Mouse (Mus musculus) hematopoietic stem cell, adult 5-6 weeks (primary cell): ENCODE measurements around the gene Acot13. TPM values are rescaled to one million over a fixed set of nuclear protein-coding genes. Genes with fewer than 3 reads are reported as not detected.

Experiments
- ATAC-seq, 2 experiments: fragments of 125-278 bp in 1 of 2; replicated peaks in 1 of 2; 2 replicates each; pipeline ENCODE4 v1.8.0; 2016 to 2017; ENCODE audit warnings: inconsistent platforms in 2 of 2, mild to moderate bottlenecking in 2 of 2, moderate number of reproducible peaks in 2 of 2, low read depth in 1 of 2, moderate TSS enrichment in 1 of 2; ENCODE audit not compliant: low FRiP score in 2 of 2, poor library complexity in 2 of 2, severe bottlenecking in 2 of 2, insufficient read depth in 1 of 2, low TSS enrichment in 1 of 2
- total RNA-seq: library from RNA; stranded (forward); fragments of 172-1452, 232-1000 nt; gene quantifications from 2 replicates; pipeline ENCODE4 v1.2.3, GENCODE M21; 2017

Gene Acot13
- total RNA-seq = 41.8 and 85.7 TPM in 2 replicates

DNA sequence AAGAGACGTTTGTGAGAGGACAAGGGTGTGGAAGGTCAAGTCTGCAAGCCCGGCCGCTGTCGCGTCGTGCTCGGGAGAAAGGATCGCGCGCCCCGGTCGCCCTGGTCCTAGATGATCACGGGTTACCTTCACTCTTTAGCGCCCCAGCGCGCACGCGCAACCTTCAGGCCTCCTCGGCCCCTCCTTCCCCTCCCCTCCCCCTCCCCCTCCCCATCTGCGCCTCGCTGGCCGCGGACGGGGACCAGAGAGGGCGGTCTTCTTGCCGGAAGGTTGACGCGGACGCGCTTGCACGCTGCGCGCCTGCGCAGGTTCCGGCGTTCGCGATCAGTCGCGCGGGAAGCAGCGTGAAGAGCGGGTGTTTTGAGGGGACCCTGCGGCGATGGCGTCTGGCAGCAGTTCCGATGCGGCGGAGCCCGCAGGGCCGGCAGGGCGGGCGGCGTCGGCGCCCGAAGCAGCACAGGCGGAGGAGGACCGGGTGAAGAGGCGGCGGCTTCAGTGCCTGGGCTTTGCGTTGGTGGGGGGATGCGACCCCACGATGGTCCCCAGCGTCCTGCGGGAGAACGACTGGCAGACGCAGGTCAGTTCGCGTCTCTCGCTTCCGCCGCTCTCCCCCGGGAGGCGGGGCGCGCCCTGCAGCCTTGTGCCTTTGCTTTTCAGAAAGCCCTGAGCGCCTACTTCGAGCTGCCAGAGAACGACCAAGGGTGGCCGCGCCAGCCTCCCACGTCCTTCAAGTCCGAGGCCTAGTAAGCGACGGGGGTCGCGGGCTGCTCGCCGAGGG is at the start of gene Acot13, which contains the start of gene Tdp2:
Gene Acot13, minus strand, starts transcription at position 188 of the 778 bp plus-strand sequence.
Gene Tdp2, plus strand, starts transcription at position 327 of the 778 bp plus-strand sequence.
- peak; percentile 93 to 94 for ATAC-seq

DNA sequence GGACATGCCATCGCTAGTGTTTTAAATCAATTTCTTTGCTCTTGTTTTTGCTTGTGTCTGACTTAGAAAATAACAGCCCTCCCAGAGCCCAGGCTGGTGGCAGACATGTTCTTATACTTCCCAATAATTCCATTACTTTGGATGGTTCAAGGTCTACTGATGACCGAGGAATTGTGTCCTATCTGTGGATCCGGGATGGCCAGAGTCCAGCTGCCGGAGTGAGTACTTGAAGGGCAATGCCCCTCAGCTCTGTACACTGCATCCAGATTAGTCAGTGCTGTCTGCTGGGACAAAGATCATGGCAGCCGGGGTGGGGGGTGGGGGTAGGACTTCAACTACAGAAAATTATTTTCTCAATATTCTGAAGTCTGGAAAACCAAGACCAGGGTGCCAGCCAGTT is 49.4 kb upstream of the Acot13 start:
- no peak for ATAC-seq

DNA sequence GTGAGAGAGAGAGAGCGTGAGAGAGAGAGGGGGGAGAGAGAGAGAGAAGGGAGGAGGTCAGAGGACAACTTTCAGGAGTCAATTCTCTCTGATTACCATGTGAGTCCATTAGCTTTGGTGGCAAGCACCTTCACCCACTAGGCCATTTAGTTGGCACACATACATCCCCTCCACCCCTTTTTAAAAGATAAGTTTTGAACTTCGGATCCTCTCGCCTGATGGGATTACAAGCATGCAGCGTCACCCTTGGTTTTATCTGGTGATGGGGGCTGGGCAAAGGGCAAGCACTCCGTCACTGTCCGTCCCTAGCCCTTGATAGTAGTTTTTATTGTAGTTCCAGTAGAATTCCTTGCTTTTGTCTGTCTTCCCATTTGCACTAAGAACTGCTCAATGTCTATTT is 48.9 kb upstream of the Acot13 start:
- no peak for ATAC-seq

DNA sequence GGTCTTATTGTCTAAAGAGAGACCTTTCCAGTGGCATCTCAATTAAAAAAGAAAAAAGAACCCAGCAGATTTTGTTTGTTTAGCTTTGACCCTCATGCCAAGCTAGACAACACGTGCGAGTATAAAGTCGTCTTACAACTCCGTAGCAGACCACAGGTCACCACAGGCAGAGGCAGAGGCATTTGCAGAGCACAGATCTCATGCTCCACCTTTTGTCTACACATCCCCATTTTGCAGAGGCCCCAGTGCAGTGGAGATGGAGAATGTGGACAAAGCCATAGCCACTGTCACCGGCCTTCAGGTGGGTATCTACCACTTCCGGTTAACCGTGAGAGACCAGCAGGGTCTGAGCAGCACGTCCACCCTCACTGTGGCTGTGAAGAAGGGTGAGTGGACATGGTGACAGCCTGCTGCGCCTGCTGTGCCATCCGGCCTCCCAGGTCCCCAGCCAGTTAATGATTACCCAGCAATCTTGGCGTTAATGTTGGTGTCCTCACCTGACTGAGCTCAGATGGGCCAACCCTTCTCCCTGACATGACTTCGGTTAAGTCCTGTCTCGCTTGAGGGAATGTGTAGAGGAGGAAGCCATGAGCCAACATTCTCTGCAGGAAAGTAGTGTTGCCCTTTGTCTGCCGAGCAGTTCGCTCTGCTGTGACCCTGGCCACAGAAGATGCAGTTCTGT is 48.2 kb upstream of the Acot13 start:
- ATAC-seq = no peak

DNA sequence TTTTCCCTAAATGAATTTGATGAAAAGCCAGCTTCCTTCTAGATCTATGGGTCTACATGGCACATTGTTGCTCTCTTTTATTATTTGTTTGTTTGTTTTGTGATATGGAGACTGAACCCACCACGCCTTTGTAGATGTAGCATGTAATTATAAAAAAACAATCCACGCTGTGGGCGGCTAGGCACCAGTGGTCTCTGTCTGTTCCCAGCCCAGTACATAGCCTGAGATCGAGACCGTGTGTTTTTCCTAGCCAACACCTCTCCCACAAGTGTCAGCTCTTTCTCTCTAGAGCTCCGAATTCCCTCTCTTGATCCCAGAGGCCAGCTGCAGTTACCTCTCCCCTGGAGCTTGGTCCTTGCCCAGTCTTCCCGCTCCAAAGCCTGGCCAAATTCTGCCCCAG is 36.9 kb upstream of the Acot13 start:
- no peak for ATAC-seq

DNA sequence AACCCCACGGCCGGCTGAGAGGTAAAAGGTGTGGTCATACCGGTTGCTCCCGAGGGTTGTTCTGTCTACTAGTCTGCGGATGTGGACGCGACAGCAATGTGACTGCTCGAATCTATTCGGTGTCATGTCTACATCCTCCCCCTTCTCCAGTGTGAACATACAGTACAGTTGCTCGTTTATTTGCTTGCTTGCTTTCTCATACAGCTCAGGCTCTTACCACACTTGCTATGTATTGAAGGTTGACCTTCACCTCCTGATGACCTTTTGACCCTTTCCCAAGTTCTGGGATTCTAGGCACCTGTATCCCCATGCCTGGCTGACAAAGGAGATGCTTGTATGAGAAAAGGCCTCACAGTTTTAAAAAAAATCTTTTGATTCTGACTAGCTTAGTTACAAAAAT is 36.4 kb upstream of the Acot13 start:
- ATAC-seq = no peak

DNA sequence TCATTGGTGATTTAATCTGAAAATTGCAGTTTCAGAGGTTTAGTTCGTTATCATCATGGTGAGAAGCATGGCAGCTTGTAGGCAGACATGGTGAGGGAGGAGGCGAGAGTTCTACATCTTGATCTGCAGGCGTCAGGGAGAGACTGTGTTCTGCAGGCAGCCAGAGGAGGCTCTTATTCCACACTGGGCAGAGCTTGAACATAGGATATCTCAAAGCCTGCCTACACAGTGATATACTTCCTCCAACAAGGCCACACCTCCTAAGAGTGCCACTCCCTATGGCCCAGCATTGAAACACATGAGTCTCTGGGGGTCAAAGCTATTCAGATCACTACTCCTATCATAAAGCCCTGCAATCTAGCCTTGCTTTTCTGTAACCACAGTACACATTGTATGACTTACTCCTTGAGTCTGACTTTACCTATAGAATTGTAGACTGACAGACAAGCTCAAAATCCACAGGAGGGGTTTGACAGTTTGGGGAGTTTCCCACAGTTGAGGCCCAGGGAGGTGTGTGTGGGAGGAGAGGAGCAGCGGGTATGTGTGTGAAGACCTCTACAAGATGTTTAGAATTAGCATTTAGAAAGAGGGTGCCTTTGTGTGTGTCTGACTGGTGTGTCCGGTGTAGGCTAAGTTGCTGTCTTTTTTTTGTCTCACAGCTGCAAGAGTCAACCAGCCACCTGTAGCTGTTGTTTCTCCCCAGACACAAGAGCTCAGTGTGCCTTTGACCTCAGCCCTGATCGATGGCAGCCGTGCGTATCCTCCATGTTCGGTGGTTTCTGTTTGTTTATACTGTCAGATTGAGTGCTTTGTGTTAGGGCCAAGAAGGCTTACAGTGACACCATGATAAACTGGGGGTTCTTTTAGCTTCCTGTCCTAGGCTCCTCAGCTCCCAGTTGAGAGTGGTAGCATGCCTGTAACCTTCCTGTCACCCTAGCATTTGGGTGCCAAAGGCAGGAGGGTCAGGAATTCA is 35.4 kb upstream of the Acot13 start:
- ATAC-seq = no peak

DNA sequence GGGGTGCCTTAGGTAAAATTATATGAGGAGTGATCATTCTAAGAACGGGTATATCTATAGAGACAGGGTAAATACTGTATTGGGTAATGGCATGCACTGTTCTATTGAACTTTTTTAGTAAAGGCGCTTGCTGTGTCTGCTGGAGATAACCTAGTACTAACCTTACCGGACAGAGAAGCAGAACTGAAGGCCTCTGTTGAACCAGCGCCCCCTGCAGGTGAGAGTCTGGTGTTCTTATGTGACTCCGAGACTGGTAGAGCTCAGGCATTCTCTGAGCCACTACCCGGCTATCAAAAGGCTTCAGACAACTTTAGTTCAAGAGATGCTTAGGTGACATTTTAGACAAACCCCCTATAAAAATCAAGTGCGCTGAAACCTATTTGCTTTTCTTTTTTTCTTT is 31.2 kb upstream of the Acot13 start:
- ATAC-seq = peak in 1 of 2 experiments; percentile 42; a peak in 1 of 4 replicates

DNA sequence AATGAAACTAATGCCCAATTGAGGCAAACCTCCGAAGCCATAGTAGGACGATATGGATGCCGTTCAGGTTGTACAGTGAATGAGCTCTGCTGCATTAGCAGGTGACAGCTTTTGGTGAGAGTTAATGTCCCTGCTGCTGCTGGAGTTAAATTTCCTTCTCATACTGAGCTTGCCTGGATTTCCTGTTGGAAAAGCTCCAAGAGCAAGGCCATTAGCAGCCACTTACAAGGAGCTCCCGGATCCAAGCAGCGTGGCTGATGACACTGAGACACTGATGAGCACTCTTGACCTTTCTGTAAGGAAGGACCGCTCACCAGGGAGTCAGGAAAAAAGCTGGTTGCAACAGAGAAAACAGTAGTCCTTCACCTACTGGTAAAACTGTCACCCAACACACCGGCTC is 30.7 kb upstream of the Acot13 start:
- no peak for ATAC-seq

DNA sequence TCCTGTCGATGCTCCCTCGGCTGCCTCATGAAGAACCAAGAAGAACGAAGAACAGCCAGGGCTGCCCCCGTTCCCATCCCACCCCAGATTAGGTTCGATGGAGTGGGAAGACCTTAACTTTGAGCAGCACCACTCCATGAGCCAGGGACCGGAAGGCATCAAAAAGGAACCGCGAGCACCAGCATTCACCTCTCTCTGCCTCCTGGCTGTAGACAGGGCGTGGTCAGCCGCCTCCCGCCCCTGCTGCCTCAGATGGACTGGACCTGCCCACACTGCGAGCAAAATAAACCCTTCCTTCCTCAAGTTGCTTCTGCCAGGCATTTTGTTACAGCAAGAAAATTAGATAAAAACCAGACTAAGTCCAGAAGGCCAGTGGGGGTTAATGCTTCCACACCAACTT is 29.7 kb upstream of the Acot13 start:
- ATAC-seq = no peak

DNA sequence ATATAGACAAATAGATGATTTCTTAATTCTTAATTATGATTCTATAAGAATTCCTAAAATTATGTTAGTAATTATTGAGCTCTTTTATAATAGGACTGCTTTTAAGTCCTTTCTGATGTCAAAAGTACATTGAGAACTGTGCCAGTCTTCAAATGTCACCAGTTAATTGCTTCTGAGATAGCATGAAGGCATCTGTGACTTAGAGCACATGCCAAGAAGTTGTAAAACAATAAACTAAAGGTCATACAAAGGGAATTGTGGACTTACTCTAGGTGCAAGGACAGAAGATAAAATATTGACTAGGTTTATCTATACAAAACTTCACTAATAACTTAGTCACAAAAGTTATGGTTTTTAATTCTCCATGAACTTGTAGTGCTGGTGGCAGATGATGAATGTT is 27.8 kb upstream of the Acot13 start:
- ATAC-seq = no peak

DNA sequence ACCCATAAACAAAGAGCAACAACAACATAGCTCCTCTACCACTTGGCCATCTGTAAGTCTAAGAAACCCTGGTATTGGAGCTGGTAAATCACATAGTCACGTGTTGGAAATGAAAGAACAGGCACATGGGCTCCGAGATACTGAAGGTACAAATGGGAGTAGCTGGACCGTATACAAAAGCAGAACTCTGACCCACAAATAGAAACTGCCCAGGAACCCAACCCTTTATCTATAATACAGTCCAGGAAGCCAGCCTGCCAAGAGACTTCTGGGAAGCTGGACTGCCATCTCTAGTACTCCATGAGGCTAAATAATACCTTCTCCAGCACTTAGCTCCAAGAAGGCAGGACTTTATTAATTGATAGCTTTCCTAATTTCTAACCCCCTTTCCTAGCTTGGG is 21.2 kb upstream of the Acot13 start:
- no peak for ATAC-seq

DNA sequence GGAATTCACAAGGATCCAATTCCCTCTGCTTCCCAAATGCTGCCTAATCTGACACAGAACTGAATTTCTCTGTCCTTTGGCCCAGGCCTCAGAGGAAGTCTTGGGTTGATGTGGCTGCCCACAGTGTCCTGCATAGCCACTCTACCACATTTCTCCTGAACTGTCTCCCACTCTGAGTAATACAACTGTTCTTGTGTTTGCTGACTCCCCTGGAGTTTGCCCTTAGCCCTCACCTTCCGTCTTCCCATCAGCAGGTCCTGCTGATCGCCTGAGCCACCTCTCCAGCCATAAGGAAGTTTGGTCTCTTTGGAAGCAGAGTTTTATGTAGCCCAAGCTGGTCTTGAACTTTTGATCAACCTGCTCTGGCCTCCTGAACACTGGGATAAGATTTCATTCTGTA is 20.6 kb upstream of the Acot13 start:
- no peak for ATAC-seq

DNA sequence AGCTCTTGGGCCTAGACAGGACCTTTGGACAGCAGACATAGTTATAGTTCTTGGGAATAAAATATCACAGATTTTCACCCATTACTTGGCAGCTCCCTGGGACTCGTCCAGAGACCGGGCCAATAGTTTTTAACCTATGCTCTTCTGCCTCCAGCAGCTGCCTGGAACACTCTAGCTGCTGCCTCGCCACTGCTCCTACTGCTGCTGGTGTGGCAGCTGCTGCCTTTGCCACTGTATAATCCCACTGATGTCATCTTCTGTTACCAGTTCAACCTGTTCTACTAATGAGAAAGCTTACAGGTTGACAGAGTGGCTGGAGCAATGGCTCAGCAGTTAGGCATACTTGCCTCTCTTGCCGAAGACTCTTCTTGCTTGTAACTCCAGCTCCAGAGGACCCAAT is 18.0 kb upstream of the Acot13 start:
- no peak for ATAC-seq

DNA sequence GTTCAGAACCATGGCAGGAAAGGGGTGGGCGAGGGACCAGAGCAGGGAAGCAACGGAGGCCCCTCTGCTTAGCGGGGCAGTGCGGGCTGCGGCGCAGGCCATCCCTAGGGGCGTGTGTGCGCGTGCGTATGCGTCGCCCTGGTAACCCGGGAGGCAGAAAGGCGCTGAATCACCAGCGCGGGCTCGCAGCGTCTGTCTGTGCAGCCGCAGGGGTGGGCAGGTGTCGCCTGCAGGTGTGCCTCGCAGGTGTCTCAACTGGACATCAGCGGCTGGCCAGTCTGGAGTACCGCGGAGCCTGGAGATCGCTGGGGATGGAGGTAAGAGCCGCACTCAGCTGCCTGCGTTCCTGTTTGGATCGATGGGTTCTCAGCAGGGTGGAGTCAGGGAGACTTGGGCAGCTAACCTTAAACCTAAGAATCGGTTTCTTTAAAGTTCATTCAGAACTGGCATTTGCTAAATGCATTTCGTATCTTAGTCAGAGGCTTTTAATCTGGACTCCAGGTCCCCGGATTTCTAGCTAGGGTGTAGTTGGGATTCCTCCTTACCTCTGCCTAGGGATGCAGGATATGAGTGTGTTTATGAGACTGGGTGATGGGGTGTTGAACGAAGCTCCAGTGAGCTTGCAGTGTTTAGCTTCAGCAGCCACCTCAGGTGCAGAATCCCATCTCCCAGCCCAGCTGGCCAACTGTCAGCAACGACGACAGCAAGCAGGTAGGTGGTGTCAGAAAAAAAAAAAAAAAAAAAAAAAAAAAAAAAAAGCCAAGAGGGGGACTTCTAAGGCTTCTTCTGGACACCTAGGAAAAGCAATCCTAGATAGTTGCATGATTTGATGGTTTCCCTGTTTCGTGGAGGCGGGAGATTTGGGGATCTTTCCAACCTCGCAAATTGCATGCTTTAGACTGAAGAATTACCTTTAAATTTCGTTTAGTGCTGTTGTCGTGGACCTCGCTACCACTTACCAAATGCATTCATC is 13.9 kb upstream of the Acot13 start, which contains the start of gene D130043K22Rik:
Gene D130043K22Rik, plus strand, starts transcription at position 153 of the 973 bp plus-strand sequence.
- ATAC-seq = peak; percentile 75 to 80

DNA sequence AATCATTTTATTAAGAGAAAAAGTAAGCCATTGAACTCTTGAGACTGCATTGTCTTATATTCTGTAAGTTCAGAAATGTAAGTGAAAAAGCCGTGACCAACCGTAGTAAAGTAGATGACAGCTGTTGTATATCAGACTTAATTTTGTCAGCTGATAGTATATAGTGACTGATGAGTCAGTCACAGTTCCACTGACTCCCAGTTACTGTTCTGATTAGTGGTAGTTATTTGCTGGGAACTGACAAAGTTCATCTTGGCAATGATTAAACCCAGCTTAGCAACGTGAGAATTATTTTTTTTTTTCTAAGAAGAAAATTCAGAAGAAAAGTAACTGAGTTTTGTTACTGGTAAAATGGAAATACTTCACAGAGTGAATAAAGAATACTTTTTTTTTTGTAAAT is 10.4 kb upstream of the Acot13 start:
- ATAC-seq = no peak

DNA sequence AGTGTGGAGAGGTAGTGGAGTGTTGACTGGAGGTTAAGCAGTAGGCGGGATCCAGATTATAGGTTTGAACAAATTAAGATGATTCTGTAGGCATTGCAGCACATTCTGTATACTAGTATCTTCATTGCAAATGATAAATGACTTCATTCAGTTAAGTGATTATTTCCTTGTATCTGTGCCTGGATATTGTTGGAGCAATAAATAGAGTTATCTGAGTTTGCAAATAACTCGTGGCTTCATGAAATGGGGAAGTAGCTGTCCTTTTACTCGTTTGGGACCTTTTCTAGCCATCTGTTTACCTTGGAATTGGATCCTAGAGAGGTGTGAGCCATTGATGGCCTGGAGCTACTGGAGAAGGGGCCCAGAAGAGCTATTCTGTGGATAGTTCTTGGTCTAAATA is 8.5 kb upstream of the Acot13 start:
- no peak for ATAC-seq
